Mouse (Mus musculus): ENCODE results near the gene Olfr1413. TPM values are rescaled to one million over a fixed set of nuclear protein-coding genes. Genes with fewer than 3 reads are reported as not detected.

The Olfr1413 gene
- total RNA-seq (2014; rRNA removed) (not detected in 2 replicates), polyA plus RNA-seq (2015; fragmentation: Nextera tagmentation; extraction: Ambion mirVana) (not detected in 2 replicates)

- H3K4me1 ChIP-seq (ENCODE audit: insufficient read depth, low read length) = no peaks in the 10 kb centered on the region
- H3K4me3 ChIP-seq (ENCODE audit: low read length) = no peak within 1 kb of the TSS
- H3K9ac ChIP-seq (replicated peaks; ENCODE audit: low read length) = no peak within 1 kb of the TSS
- 76% methylated on average over 3 of the region's 3 CpGs for WGBS
- no peak within 1 kb of the TSS for H3K4me2 ChIP-seq (ENCODE audit: low read depth, low read length)
- H3K36me3 ChIP-seq (ENCODE audit: insufficient read depth, low read length) = no peaks in the 10 kb centered on the region
- no peak for DNase-seq (ENCODE audit: low spot score)
- ATAC-seq = no peak
- no peaks in the 10 kb centered on the region for H3K27me3 ChIP-seq (ENCODE audit: insufficient read depth, low read length)
- H3K9me3 ChIP-seq (ENCODE audit: low read length) = no peaks in the 10 kb centered on the region
- no peak within 1 kb of the TSS for H3K27ac ChIP-seq
- TF ChIP-seq CTCF (IDR thresholded peaks at IDR 0.05; ENCODE audit: low read depth) = no peak
These were observed at the start of gene Olfr1413 for GRCm38 (mm10) chr1:92571022-92571421. Olfr1413 (plus strand) TSS chr1:92571322.

- Histone ChIP-seq H3K27ac (no peak overlapping the region), H3K9me3 (ENCODE audit: low read length) (no peaks in the 10 kb centered on the region), H3K4me2 (ENCODE audit: low read depth, low read length) (0 out of 2 replicates have a peak overlapping the region, but pooled peaks have one; percentile 35), H3K4me1 (ENCODE audit: insufficient read depth, low read length) (no peaks in the 10 kb centered on the region), H3K36me3 (ENCODE audit: insufficient read depth, low read length) (no peaks in the 10 kb centered on the region), H3K27me3 (ENCODE audit: insufficient read depth, low read length) (no peaks in the 10 kb centered on the region), H3K4me3 (ENCODE audit: low read length) (no peak overlapping the region), H3K9ac (replicated peaks; ENCODE audit: low read length) (0 out of 2 replicates have a peak overlapping the region, but pooled peaks have one; percentile 17)
- DNase-seq (ENCODE audit: low spot score) = peak; percentile 88
- TF ChIP-seq CTCF (IDR thresholded peaks at IDR 0.05; ENCODE audit: low read depth) = peak; percentile 79
- WGBS = 16% methylated on average over 10 of the region's 10 CpGs
- peak; percentile 76 for ATAC-seq
These were observed 49.7 kb upstream of the Olfr1413 start for GRCm38 (mm10) chr1:92521376-92521775.

- Histone ChIP-seq H3K27me3 (ENCODE audit: insufficient read depth, low read length) (no peaks in the 10 kb centered on the region), H3K4me2 (ENCODE audit: low read depth, low read length) (no peak overlapping the region), H3K4me1 (ENCODE audit: insufficient read depth, low read length) (no peaks in the 10 kb centered on the region), H3K27ac (no peak overlapping the region), H3K36me3 (ENCODE audit: insufficient read depth, low read length) (no peaks in the 10 kb centered on the region), H3K4me3 (ENCODE audit: low read length) (no peak overlapping the region), H3K9me3 (ENCODE audit: low read length) (no peaks in the 10 kb centered on the region), H3K9ac (replicated peaks; ENCODE audit: low read length) (no peak overlapping the region)
- ATAC-seq (no peak), DNase-seq (ENCODE audit: low spot score) (no peak)
- WGBS = 81% methylated on average over 3 of the region's 3 CpGs
- TF ChIP-seq CTCF (IDR thresholded peaks at IDR 0.05; ENCODE audit: low read depth) = no peak
These were observed 47.4 kb upstream of the Olfr1413 start for GRCm38 (mm10) chr1:92523764-92524163.

GRCm38 (mm10) chr1:92536972-92537371, 34.1 kb upstream of the Olfr1413 start:
- H3K4me3 ChIP-seq (ENCODE audit: low read length) = no peak overlapping the region
- ATAC-seq (no peak), DNase-seq (ENCODE audit: low spot score) (no peak)
- H3K9me3 ChIP-seq (ENCODE audit: low read length) = no peaks in the 10 kb centered on the region
- H3K27ac ChIP-seq = no peak overlapping the region
- H3K4me1 ChIP-seq (ENCODE audit: insufficient read depth, low read length) = no peaks in the 10 kb centered on the region
- WGBS = 55% methylated on average over 5 of the region's 5 CpGs
- H3K9ac ChIP-seq (replicated peaks; ENCODE audit: low read length) = no peak overlapping the region
- H3K27me3 ChIP-seq (ENCODE audit: insufficient read depth, low read length) = no peaks in the 10 kb centered on the region
- no peak overlapping the region for H3K4me2 ChIP-seq (ENCODE audit: low read depth, low read length)
- no peaks in the 10 kb centered on the region for H3K36me3 ChIP-seq (ENCODE audit: insufficient read depth, low read length)
- no peak for TF ChIP-seq CTCF (IDR thresholded peaks at IDR 0.05; ENCODE audit: low read depth)

DNA sequence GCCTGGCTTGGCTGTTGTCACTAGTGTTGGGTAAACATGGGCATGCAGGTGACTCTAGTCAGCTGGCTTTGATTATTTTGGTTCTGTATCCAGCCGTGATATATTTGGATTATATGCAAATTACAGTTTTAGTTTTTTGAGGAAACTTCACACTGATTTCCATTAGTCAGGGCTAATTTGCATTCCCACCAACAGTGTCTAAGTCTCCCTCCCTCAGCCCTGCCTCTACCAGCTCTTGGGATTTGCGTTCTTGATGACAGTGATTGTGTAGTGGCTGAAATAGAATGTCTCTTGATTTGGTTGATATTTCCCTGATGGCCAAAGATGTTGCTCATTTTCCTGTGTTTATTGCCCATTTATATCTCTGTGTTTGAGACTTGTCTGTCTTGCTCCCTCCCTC, 32.1 kb upstream of the Olfr1413 start:
- Histone ChIP-seq H3K9me3 (ENCODE audit: low read length) (no peaks in the 10 kb centered on the region), H3K4me2 (ENCODE audit: low read depth, low read length) (no peak overlapping the region), H3K27ac (no peak overlapping the region), H3K27me3 (ENCODE audit: insufficient read depth, low read length) (no peaks in the 10 kb centered on the region), H3K9ac (replicated peaks; ENCODE audit: low read length) (no peak overlapping the region), H3K4me3 (ENCODE audit: low read length) (no peak overlapping the region), H3K4me1 (ENCODE audit: insufficient read depth, low read length) (no peaks in the 10 kb centered on the region), H3K36me3 (ENCODE audit: insufficient read depth, low read length) (no peaks in the 10 kb centered on the region)
- 37% methylated on average over 2 of the region's 2 CpGs for WGBS
- ATAC-seq (no peak), DNase-seq (ENCODE audit: low spot score) (no peak)
- TF ChIP-seq CTCF (IDR thresholded peaks at IDR 0.05; ENCODE audit: low read depth) = no peak

DNA sequence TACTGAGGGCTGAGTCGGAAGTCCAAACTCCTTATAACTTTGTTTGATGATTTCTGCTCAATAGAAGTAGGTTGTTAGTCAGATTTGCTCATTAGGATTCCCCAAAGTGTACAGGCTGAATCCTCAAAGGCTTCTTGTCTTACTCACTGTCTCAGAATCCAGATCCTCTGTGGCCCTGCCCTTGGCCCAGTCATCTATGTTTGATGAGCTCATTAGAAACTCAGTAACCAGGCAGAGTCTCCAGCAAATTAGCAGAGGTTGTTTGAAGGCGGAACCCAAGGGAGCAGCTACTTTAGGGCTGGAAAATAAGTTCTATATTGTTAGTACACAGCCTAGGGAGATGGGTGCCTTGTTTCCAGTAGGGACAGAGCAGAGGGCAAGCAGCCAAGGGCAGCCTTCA, 25.2 kb upstream of the Olfr1413 start:
- no peak overlapping the region for H3K4me2 ChIP-seq (ENCODE audit: low read depth, low read length)
- no peaks in the 10 kb centered on the region for H3K9me3 ChIP-seq (ENCODE audit: low read length)
- no peak for ATAC-seq
- TF ChIP-seq CTCF (IDR thresholded peaks at IDR 0.05; ENCODE audit: low read depth) = no peak
- 88% methylated on average over 2 of the region's 2 CpGs for WGBS
- H3K36me3 ChIP-seq (ENCODE audit: insufficient read depth, low read length) = no peaks in the 10 kb centered on the region
- DNase-seq (ENCODE audit: low spot score) = no peak
- no peak overlapping the region for H3K4me3 ChIP-seq (ENCODE audit: low read length)
- H3K27me3 ChIP-seq (ENCODE audit: insufficient read depth, low read length) = no peaks in the 10 kb centered on the region
- no peaks in the 10 kb centered on the region for H3K4me1 ChIP-seq (ENCODE audit: insufficient read depth, low read length)
- H3K9ac ChIP-seq (replicated peaks; ENCODE audit: low read length) = no peak overlapping the region
- no peak overlapping the region for H3K27ac ChIP-seq

DNA sequence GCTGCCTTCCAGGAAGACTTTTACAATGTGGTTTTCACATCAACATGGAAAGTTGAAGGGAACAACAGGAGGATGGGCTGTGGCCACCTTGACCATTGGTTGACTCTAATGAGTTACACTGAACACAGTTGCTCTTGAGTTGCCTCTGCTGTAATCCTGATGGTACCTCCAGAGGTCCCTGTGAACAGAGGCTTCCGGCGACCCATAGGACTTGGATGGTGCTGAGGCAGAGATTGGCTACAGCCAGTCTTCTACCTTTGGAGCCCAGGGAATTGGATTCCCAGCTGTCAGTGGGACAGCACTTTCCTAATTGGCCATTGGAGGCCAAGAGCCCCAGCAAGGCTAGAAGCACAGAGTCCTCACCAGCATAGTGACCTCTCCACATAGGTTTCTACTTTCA, 14.4 kb downstream of the Olfr1413 start, which contains the start of gene Olfr1412:
Gene Olfr1412 (plus strand): TSS at position 301 of the 400 bp plus-strand sequence.
- H3K27ac ChIP-seq = no peak within 1 kb of the TSS
- ATAC-seq (no peak), DNase-seq (ENCODE audit: low spot score) (no peak)
- H3K4me3 ChIP-seq (ENCODE audit: low read length) = no peak within 1 kb of the TSS
- H3K4me2 ChIP-seq (ENCODE audit: low read depth, low read length) = no peak within 1 kb of the TSS
- no peak for TF ChIP-seq CTCF (IDR thresholded peaks at IDR 0.05; ENCODE audit: low read depth)
- H3K4me1 ChIP-seq (ENCODE audit: insufficient read depth, low read length) = no peaks in the 10 kb centered on the region
- no peaks in the 10 kb centered on the region for H3K36me3 ChIP-seq (ENCODE audit: insufficient read depth, low read length)
- H3K27me3 ChIP-seq (ENCODE audit: insufficient read depth, low read length) = no peaks in the 10 kb centered on the region
- 84% methylated on average over 2 of the region's 2 CpGs for whole genome bisulfite sequencing
- no peak within 1 kb of the TSS for H3K9ac ChIP-seq (replicated peaks; ENCODE audit: low read length)
- H3K9me3 ChIP-seq (ENCODE audit: low read length) = 0 out of 2 replicates have a peak, but pooled peaks cover 3% of the 10 kb centered on the region

Data from hindbrain, postnatal 0 days (tissue).